Mouse (Mus musculus): Measurements from ENCODE around the gene Coasy.
A peak's percentile ranks its signal among the peaks of the same experiment; 100 is the strongest.

Coasy gene

GRCm38 (mm10) chr11:101062971-101063675 is 19.2 kb upstream of the Coasy start:
- DNase-seq (ENCODE audit: low spot score in 2 of 2) = no peak

GRCm38 (mm10) chr11:101063676-101064327 is 18.6 kb upstream of the Coasy start:
- DNase-seq (ENCODE audit: low spot score in 2 of 2) = no peak

GRCm38 (mm10) chr11:101064462-101064861 is 17.9 kb upstream of the Coasy start:
- DNase-seq (ENCODE audit: low spot score in 2 of 2) = no peak

- DNase-seq (ENCODE audit: low spot score in 2 of 2) = no peak
Measured at GRCm38 (mm10) chr11:101065002-101065401, 17.4 kb upstream of the Coasy start.

GRCm38 (mm10) chr11:101066549-101067412 is 15.6 kb upstream of the Coasy start:
- DNase-seq (ENCODE audit: low spot score in 2 of 2) = peak; percentile 62 to 73

- DNase-seq (ENCODE audit: low spot score in 2 of 2) = peak; percentile 91 to 94
Measured at GRCm38 (mm10) chr11:101069391-101070188, 12.8 kb upstream of the Coasy start, which contains the start of gene Naglu. Gene Naglu (plus strand): TSS chr11:101070012.

- DNase-seq (ENCODE audit: low spot score in 2 of 2) = no peak
Measured at GRCm38 (mm10) chr11:101070189-101070527, 12.2 kb upstream of the Coasy start.

GRCm38 (mm10) chr11:101070987-101071386 is 11.4 kb upstream of the Coasy start:
- no peak for DNase-seq (ENCODE audit: low spot score in 2 of 2)

- DNase-seq (ENCODE audit: low spot score in 2 of 2) = no peak
Measured at GRCm38 (mm10) chr11:101071810-101072428, 10.4 kb upstream of the Coasy start.

- no peak for DNase-seq (ENCODE audit: low spot score in 2 of 2)
Measured at GRCm38 (mm10) chr11:101078121-101078520, 4.2 kb upstream of the Coasy start, which contains the start of gene Hsd17b1. Gene Hsd17b1 (plus strand): TSS chr11:101078411.

GRCm38 (mm10) chr11:101079746-101080145 is 2.6 kb upstream of the Coasy start:
- DNase-seq (ENCODE audit: low spot score in 2 of 2) = no peak

- no peak for DNase-seq (ENCODE audit: low spot score in 2 of 2)
Measured at GRCm38 (mm10) chr11:101080421-101080820, 1.9 kb upstream of the Coasy start.

GRCm38 (mm10) chr11:101081659-101082058 is 706 bp upstream of the Coasy start:
- DNase-seq (ENCODE audit: low spot score in 2 of 2) = no peak

GRCm38 (mm10) chr11:101083083-101083697 is 825 bp downstream of the Coasy start:
- DNase-seq (ENCODE audit: low spot score in 2 of 2) = no peak

- DNase-seq (ENCODE audit: low spot score in 2 of 2) = no peak
Measured at GRCm38 (mm10) chr11:101084246-101084645, 1.9 kb downstream of the Coasy start.

GRCm38 (mm10) chr11:101084811-101085210 is 2.4 kb downstream of the Coasy start:
- DNase-seq (ENCODE audit: low spot score in 2 of 2) = no peak

GRCm38 (mm10) chr11:101085617-101086322 is 3.4 kb downstream of the Coasy start:
- no peak for DNase-seq (ENCODE audit: low spot score in 2 of 2)

- DNase-seq (ENCODE audit: low spot score in 2 of 2) = no peak
Measured at GRCm38 (mm10) chr11:101086323-101086674, 3.9 kb downstream of the Coasy start.

GRCm38 (mm10) chr11:101086756-101087681 is 4.7 kb downstream of the Coasy start, which contains the start of gene Mlx:
Gene Mlx (plus strand): TSS chr11:101087277.
- DNase-seq (ENCODE audit: low spot score in 2 of 2) = peak; percentile 86 to 90
